7 mouse cellular contexts compared by ENCODE assay signal in genomic region chr15:100598287-100598882, GRCm38 (mm10). TPM values are rescaled to one million over a fixed set of nuclear protein-coding genes. Genes with fewer than 3 reads are reported as not detected.
DNase-seq lines count a peak whose midpoint lies in the region; ATAC-seq lines count a peak whose summit lies in the region.

No protein-coding gene starts in this region.

- H3K4me1 ChIP-seq in intestine, embryonic 15.5 days (replicated peaks) = peaks cover 4% of the 10 kb centered on the region; the same call in 1 of the 2 replicates
- H3K4me1 ChIP-seq in midbrain, embryonic 10.5 days = peaks cover 30% of the 10 kb centered on the region

- ATAC-seq in activated CD4-positive, CD25-positive, alpha-beta regulatory T cell, adult 4 months = peak; percentile 48
- no peak for ATAC-seq in intestine, embryonic 15.5 days

- peak; percentile 83 for DNase-seq in CD4-positive helper T cell, adult 2 months (ENCODE audit: low read depth, low spot score)
- no peak for DNase-seq in midbrain, embryonic 10.5 days (ENCODE audit: low spot score)
- no peak for DNase-seq in urinary bladder, postnatal 4 days (ENCODE audit: low spot score in 2 of 2)
- DNase-seq in layer of hippocampus, adult 18-20 months (ENCODE audit: low spot score in 2 of 2) = no peak
- DNase-seq in cerebellum, adult 11-12 months = no peak

- no peak overlapping the region for H3K27ac ChIP-seq in intestine, embryonic 15.5 days
- H3K27ac ChIP-seq in midbrain, embryonic 10.5 days (replicated peaks) = peak overlapping the region; percentile 96; the same call in 1 of the 2 replicates

- H3K9me3 ChIP-seq in intestine, embryonic 15.5 days = no peaks in the 10 kb centered on the region
- H3K9me3 ChIP-seq in midbrain, embryonic 10.5 days (replicated peaks) = no peaks in the 10 kb centered on the region

- H3K27me3 ChIP-seq in intestine, embryonic 15.5 days (replicated peaks) = no peaks in the 10 kb centered on the region; the same call in none of the 2 replicates
- H3K27me3 ChIP-seq in midbrain, embryonic 10.5 days (ENCODE audit: low read depth, poor library complexity, severe bottlenecking) = peaks cover 64% of the 10 kb centered on the region

- H3K4me3 ChIP-seq in intestine, embryonic 15.5 days (replicated peaks) = peak overlapping the region; percentile 78
- peak overlapping the region; percentile 87 for H3K4me3 ChIP-seq in midbrain, embryonic 10.5 days

- no peak overlapping the region for H3K9ac ChIP-seq in intestine, embryonic 15.5 days

- 19% methylated on average over 9 of the region's 9 CpGs for WGBS in intestine, embryonic 15.5 days
- 26% methylated on average over 9 of the region's 9 CpGs for WGBS in midbrain, embryonic 10.5 days

- no peaks in the 10 kb centered on the region for H3K36me3 ChIP-seq in intestine, embryonic 15.5 days
- H3K36me3 ChIP-seq in midbrain, embryonic 10.5 days = no peaks in the 10 kb centered on the region

- H3K4me2 ChIP-seq in intestine, embryonic 15.5 days (replicated peaks) = peak overlapping the region; percentile 98

RNA-seq across cellular contexts. Expression of gene Pou6f1, which starts 1.4 kb away (rescaled TPM):
- polyA plus RNA-seq in activated CD4-positive, CD25-positive, alpha-beta regulatory T cell, adult 4 months (2017; shearing (Covaris generic)) = 1 to 10 TPM; 7.5 to 9.1 TPM
- 4.0 and 4.4 TPM in 2 replicates for polyA plus RNA-seq in intestine, embryonic 15.5 days (2015; fragmentation: Nextera tagmentation; extraction: Ambion mirVana)
- 4.7 and 10.0 TPM in 2 replicates for polyA plus RNA-seq in midbrain, embryonic 10.5 days (2016; fragmentation: Nextera tagmentation; extraction: Ambion mirVana)
- 100 to 1,000 TPM in 1 of 2 experiments, 10 to 100 TPM in 1; 98.2 to 104 TPM for total RNA-seq in layer of hippocampus, adult 18-20 months (2021)

RNA-seq across cellular contexts. Expression of gene Dazap2, which starts 16.8 kb away (rescaled TPM):
- 100 to 1,000 TPM; 741 to 756 TPM for polyA plus RNA-seq in activated CD4-positive, CD25-positive, alpha-beta regulatory T cell, adult 4 months (2017; shearing (Covaris generic))
- polyA plus RNA-seq in intestine, embryonic 15.5 days (2015; fragmentation: Nextera tagmentation; extraction: Ambion mirVana) = 245 and 263 TPM in 2 replicates
- polyA plus RNA-seq in midbrain, embryonic 10.5 days (2016; fragmentation: Nextera tagmentation; extraction: Ambion mirVana) = 231 and 250 TPM in 2 replicates
- 100 to 1,000 TPM; 116 to 119 TPM for total RNA-seq in layer of hippocampus, adult 18-20 months (2021)

RNA-seq across cellular contexts. Expression of gene Smagp, which starts 38.4 kb away (rescaled TPM):
- polyA plus RNA-seq in activated CD4-positive, CD25-positive, alpha-beta regulatory T cell, adult 4 months (2017; shearing (Covaris generic)) = not detected
- polyA plus RNA-seq in intestine, embryonic 15.5 days (2015; fragmentation: Nextera tagmentation; extraction: Ambion mirVana) = 37.7 and 41.2 TPM in 2 replicates
- 3.9 and 4.7 TPM in 2 replicates for polyA plus RNA-seq in midbrain, embryonic 10.5 days (2016; fragmentation: Nextera tagmentation; extraction: Ambion mirVana)
- total RNA-seq in layer of hippocampus, adult 18-20 months (2021) = 1 to 10 TPM; 1.4 to 1.9 TPM

RNA-seq across cellular contexts. Expression of gene Tfcp2, which starts 46.6 kb away (rescaled TPM):
- polyA plus RNA-seq in activated CD4-positive, CD25-positive, alpha-beta regulatory T cell, adult 4 months (2017; shearing (Covaris generic)) = 1 to 10 TPM; 4.1 to 4.3 TPM
- polyA plus RNA-seq in intestine, embryonic 15.5 days (2015; fragmentation: Nextera tagmentation; extraction: Ambion mirVana) = 15.5 and 16.2 TPM in 2 replicates
- polyA plus RNA-seq in midbrain, embryonic 10.5 days (2016; fragmentation: Nextera tagmentation; extraction: Ambion mirVana) = 34.5 and 39.5 TPM in 2 replicates
- total RNA-seq in layer of hippocampus, adult 18-20 months (2021) = 10 to 100 TPM; 29.9 to 32.9 TPM
